Mouse (Mus musculus): Measurements from ENCODE around the gene Gpc6. TPM values are rescaled to one million over a fixed set of nuclear protein-coding genes. Genes with fewer than 3 reads are reported as not detected.

Gpc6 gene
- total and polyA plus RNA-seq, 3 experiments, result not detected

GRCm38 (mm10) chr14:116947461-116947860 is 22.3 kb downstream of the Gpc6 start:
- in situ Hi-C loops (cut with MboI; ENCODE audit: low pct_ligation_motif_present, low pct_unique_long_range_greater_than_20kb, low sequenced_read_pairs) (loop anchor here (25.0 kb wide), 1 partner anchor 360 kb away; no protein-coding TSS in a partner anchor), dilution Hi-C loops (cut with MboI; ENCODE audit: extremely low pct_ligation_motif_present, extremely low pct_unique_long_range_greater_than_20kb, low sequenced_read_pairs) (no loop called here)
- Histone ChIP-seq H3K79me2 (replicated peaks; ENCODE audit: control insufficient read depth, extremely low read depth, insufficient read depth, poor library complexity, severe bottlenecking) (no peaks in the 10 kb centered on the region), H3K4me2 (ENCODE audit: insufficient read depth, low read depth, poor library complexity, severe bottlenecking) (peak overlapping the region; percentile 74), H3K4me3 (replicated peaks in 1 of 3; ENCODE audit: low read depth in 2 of 3, low read length in 2 of 3, poor library complexity in 1 of 3) (peak overlapping the region in 1 of 3 experiments; percentile 26), H3K9ac (ENCODE audit: insufficient read depth, low read depth) (no peak overlapping the region), H3K36me3 (replicated peaks in 1 of 2; ENCODE audit: control insufficient read depth in 1 of 2, insufficient read depth in 1 of 2, low read length in 1 of 2) (no peaks in the 10 kb centered on the region), H3K9me3 (replicated peaks; ENCODE audit: low read length) (peaks cover 5% of the 10 kb centered on the region), H3K27ac (ENCODE audit: insufficient read depth, low read depth) (peak overlapping the region; percentile 72), H3K27me3 (replicated peaks) (no peaks in the 10 kb centered on the region), H3K4me1 (ENCODE audit: control insufficient read depth in 1 of 2, insufficient read depth in 2 of 2) (peaks cover 3 to 26% of the 10 kb centered on the region in 2 experiments; a peak in 2 of 4 replicates)
- TF ChIP-seq ZC3H11A (IDR thresholded peaks at IDR 0.05; ENCODE audit: low read depth, low read length) (no peak), E2F4 (IDR thresholded peaks at IDR 0.05; ENCODE audit: insufficient replicate concordance, low read depth, low read length) (0 out of 2 replicates have a peak, but pooled peaks have one; percentile 79), CTCF (conservative IDR thresholded peaks at IDR 0.05 in 1 of 2, IDR thresholded peaks at IDR 0.05 in 1 of 2; ENCODE audit: low read depth in 2 of 2, low read length in 2 of 2) (no peak), USF1 (IDR thresholded peaks at IDR 0.05; ENCODE audit: low read depth, low read length) (no peak), MEF2A (IDR thresholded peaks at IDR 0.05; ENCODE audit: borderline replicate concordance, low read depth, low read length) (peak; percentile 77), MYC (IDR thresholded peaks at IDR 0.05; ENCODE audit: low read depth, low read length) (0 out of 2 replicates have a peak, but pooled peaks have one; percentile 30), RCOR1 (conservative IDR thresholded peaks at IDR 0.05; ENCODE audit: low read depth, low read length) (peak; percentile 82; the same call in 1 of the 2 replicates), JUND (conservative IDR thresholded peaks at IDR 0.05; ENCODE audit: low read depth, low read length) (peak; percentile 92), EP300 (IDR thresholded peaks at IDR 0.05; ENCODE audit: low read length) (peak; percentile 99), CHD2 (IDR thresholded peaks at IDR 0.05; ENCODE audit: low read length) (peak; percentile 76), TCF12 (IDR thresholded peaks at IDR 0.05; ENCODE audit: low read depth, low read length) (peak; percentile 97), ZMIZ1 (IDR thresholded peaks at IDR 0.05; ENCODE audit: low read depth, low read length) (no peak), IRF4 (IDR thresholded peaks at IDR 0.05; ENCODE audit: low read depth, low read length) (peak; percentile 98), SIN3A (IDR thresholded peaks at IDR 0.05; ENCODE audit: low read length) (no peak), USF2 (conservative IDR thresholded peaks at IDR 0.05; ENCODE audit: low read depth, low read length) (no peak), NRF1 (IDR thresholded peaks at IDR 0.05; ENCODE audit: low read depth, low read length) (no peak), TBP (conservative IDR thresholded peaks at IDR 0.05; ENCODE audit: low read depth, low read length) (peak; percentile 50; the same call in 1 of the 2 replicates), BHLHE40 (IDR thresholded peaks at IDR 0.05; ENCODE audit: low read depth, low read length) (peak; percentile 66; the same call in 1 of the 2 replicates), RAD21 (IDR thresholded peaks at IDR 0.05; ENCODE audit: low read depth, low read length) (no peak), JUN (IDR thresholded peaks at IDR 0.05; ENCODE audit: insufficient read depth, low read depth, low read length) (peak; percentile 85), POLR2AphosphoS2 (IDR thresholded peaks at IDR 0.05; ENCODE audit: low read depth, low read length) (no peak)
- DNase-seq (ENCODE audit: extremely low read depth), result peak; percentile 86

Measured in CH12.LX (cell line).